Mouse (Mus musculus) A20 (cell line): ENCODE results near the gene Foxa2.

Experiments used
- DNase-seq: peaks from one replicate; pipeline ENCODE4 v3.0.0-alpha.2; 2011; ENCODE audit warnings: low read depth, low spot score

Gene Foxa2

DNA sequence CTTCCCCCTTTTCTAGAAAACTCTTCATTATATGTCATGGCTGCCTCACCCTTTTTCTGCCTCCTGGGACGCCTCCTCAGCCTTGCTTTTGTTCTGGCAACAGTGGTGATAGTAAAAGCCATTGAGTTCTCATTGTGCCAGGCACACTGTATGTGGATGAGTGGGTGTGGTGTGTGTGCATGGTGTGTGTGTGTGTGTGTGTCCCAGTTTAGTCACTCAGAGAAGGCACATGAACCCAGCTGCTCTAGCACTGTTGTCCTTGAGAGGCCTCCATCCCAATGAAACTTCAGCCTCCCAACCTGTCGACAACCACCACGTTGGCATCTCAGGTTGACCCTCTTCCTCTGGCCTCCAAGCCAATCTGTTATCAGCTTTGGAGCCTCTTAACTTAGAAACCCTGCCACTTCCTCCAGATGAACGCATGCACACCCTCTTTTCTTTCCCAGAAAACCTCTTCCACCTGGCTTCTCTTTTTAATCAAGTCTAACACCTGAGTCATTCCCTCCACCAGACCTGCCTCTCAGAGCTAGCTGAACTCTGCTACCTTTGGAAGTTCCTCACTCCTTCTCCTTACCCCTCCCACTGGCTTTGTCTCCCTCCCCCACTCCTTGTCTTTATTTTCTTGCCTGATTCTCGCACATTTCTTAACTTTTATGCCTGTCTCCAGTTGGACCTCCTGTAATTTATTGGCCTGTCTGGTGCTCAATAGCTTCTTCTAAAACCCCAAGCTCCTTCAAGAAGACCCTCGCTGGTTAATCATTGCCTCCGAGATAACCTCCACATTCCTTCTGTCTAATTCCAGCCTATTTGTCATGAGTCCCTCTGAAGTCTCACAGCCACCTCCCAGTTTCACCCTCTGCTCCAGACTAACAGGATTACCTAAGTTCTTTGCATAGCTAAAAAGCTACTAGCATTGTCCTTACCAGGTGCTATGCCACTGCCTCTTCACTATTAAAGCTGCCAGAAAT, 41.9 kb downstream of the Foxa2 start:
- no peak for DNase-seq

DNA sequence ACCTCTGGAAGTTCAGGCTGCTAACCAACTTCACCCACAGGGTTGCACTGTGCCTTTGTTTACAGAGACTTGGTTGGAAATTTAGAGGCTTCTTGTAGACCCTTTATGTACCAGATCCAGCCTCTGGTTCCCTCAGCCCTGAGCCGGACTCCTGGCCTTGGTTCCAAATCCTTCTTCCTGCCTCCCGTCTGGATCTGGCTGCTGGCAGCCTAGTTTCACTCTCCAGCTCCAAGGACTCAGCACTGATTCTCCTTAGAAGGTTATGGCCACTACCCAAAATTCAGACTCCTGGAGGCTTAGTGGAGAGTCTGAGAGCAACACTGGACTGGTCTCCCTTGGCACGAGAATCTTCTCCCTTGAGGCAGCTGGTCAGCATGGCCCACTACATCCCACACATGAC, 43.3 kb downstream of the Foxa2 start:
- DNase-seq, result no peak

DNA sequence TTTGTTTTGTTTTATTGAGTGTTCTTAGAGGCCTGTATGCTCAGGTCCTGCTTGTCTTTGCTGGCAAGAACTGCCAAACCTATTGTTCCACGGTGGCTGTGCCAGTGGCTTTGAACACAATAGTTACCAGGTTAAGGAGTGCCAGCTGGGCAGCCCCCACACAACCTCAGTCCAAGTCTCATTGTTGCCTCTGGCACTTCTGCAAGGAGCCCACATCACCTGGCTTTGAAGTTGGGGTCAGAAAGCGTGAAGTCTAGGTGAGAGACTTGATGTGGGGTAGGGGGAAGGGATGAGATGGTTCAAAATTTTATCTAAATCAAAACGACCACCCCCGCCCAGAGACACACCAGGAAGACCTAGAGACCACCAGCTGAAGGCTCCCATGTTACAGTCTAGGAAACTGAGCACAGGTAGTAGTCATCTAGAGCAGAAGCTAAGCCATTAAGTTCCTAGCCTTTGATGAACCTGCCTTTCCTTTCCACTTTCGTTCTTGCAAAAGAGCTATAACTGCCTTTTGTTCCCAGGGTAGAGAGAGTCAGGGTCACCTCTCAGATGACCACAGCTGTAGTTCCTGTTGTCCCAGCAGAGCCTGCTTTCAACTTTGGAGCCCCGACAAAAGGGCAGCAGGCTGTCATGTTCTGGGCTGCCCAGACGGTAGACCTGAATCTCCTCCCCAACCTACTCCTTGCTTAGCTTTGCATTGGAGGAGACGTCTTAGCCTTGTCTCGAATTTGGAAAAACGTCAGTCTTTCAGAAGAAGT, 48.4 kb downstream of the Foxa2 start:
- no peak for DNase-seq

DNA sequence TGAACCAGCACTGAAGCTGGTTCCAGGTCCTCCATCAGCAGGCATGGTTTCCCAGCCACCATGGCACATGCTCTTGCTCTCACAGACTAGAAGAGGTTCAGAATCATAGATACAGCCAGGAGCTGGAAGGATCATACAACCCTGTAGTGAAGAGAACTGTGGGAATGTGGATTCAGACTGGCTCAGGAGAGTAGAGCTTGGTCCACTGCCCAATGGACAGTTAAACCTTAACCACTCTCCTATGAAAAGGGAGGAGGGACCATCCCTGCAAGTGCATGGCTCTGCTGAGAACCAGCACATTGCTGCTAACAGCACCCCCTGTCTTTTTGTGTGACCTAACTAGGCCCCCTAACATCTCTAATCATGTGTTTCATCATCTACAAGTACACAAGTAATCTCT, 50.0 kb downstream of the Foxa2 start:
- DNase-seq, result no peak

DNA sequence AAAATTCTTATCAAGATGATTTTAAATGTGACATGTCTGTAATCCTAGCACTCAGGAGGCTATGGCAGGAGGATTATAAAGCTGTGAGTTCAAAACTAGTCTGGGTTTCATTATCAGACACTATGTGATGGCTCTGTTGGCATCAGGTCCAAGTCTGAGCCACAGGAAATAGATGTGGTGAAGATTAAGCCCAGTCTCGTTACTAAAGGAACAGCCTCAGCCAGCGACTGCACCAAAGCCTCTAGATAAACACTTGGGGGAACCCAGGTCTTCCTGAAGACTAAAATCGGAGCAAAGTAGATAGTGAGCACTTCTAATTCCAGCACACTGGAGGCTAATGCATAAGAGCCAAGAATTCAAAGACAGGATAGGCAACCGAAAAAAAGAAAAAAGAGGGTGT, 52.9 kb downstream of the Foxa2 start:
- no peak for DNase-seq

DNA sequence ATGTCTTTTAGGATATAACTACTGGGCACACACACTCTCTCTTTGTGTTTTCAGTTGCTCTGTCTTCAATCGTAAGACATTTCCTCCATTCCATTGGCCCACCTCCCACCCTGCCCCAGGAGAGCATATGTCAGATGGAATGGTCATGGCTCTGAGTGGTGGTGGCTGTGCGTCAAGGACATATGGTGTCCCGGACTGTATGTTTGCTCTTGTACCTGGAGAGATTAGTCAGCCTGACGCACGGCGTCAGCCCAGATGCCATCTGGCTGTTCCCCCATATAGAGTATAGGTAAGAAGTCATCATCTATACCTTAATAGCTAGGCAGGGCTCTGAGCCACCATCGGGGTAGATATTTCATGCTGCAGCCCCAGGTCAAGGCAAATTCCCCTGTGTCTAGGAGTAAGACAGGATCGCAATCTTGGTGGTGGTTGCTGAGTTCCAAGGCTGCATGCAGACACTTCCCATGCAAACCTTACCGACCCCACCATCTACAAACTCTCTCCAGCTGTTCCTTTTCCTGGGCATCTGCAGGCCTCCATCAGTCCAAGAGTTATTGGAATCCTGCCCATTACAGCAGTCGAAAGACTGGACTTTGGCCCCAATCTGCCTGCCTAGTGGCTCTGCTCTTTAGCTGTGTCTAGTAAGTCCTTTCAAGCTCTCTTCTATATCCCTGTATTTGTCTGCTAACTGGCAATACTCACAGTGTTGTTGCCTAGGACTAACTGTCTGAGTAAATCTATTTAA, 53.7 kb downstream of the Foxa2 start:
- DNase-seq, result no peak
